Comparison of ENCODE assay signal across 20 mouse cellular contexts in genomic region chr10:108133253-108133652, GRCm38 (mm10). TPM values are rescaled to one million over a fixed set of nuclear protein-coding genes. Genes with fewer than 3 reads are reported as not detected.
DNase-seq lines count a peak whose midpoint lies in the region; ATAC-seq lines count a peak whose summit lies in the region.
"Had no signal": no experiment of that assay in that cellular context is flagged by ENCODE, and none has a peak within 500 bp of the region (broad histone marks: within the 10 kb centered on the region; RNA-seq: fewer than 3 reads in every experiment).

No protein-coding gene starts in this region.

- DNase-seq in heart, embryonic 10.5 days (ENCODE audit: low spot score) = no peak
- no peak for DNase-seq in heart, adult 9 months (ENCODE audit: low spot score in 2 of 2)
- peak; percentile 41 for DNase-seq in midbrain, embryonic 11.5 days (ENCODE audit: low spot score, missing footprints)
- DNase-seq in midbrain, embryonic 10.5 days (ENCODE audit: low spot score) = no peak
- DNase-seq in left cerebral cortex, adult 9 months (ENCODE audit: low spot score in 2 of 2) = no peak
- no peak for DNase-seq in thymus, postnatal 10 days (ENCODE audit: low spot score in 2 of 2)
- DNase-seq: adrenal gland, postnatal 36 days; cerebellum, adult 11 months; gastrocnemius, postnatal 14 days; kidney, postnatal 14 days; layer of hippocampus, postnatal 36 days; lung, adult 2 months; right cerebral cortex, adult 18-20 months; thymus, postnatal 25 days had no signal

- H3K4me2 ChIP-seq in midbrain, embryonic 11.5 days = no peak overlapping the region
- no peak overlapping the region for H3K4me2 ChIP-seq in hindbrain, embryonic 13.5 days
- no peak overlapping the region for H3K4me2 ChIP-seq in neural tube, embryonic 15.5 days
- H3K4me2 ChIP-seq: limb, embryonic 13.5 days had no signal

- H3K9me3 ChIP-seq in heart, embryonic 10.5 days = no peaks in the 10 kb centered on the region
- no peaks in the 10 kb centered on the region for H3K9me3 ChIP-seq in midbrain, embryonic 11.5 days (ENCODE audit: control insufficient read depth, low read length)
- no peaks in the 10 kb centered on the region for H3K9me3 ChIP-seq in midbrain, embryonic 10.5 days (replicated peaks)
- H3K9me3 ChIP-seq in hindbrain, embryonic 13.5 days = no peaks in the 10 kb centered on the region
- H3K9me3 ChIP-seq in neural tube, embryonic 15.5 days (replicated peaks) = no peaks in the 10 kb centered on the region
- H3K9me3 ChIP-seq: G1E; limb, embryonic 13.5 days had no signal

- peaks cover 12% of the 10 kb centered on the region for H3K4me1 ChIP-seq in heart, embryonic 10.5 days
- H3K4me1 ChIP-seq in midbrain, embryonic 11.5 days (ENCODE audit: control insufficient read depth, insufficient read depth, low read length) = no peaks in the 10 kb centered on the region
- no peaks in the 10 kb centered on the region for H3K4me1 ChIP-seq in midbrain, embryonic 10.5 days
- H3K4me1 ChIP-seq in hindbrain, embryonic 13.5 days (replicated peaks) = peaks cover 7% of the 10 kb centered on the region
- H3K4me1 ChIP-seq in neural tube, embryonic 15.5 days = no peaks in the 10 kb centered on the region
- H3K4me1 ChIP-seq: limb, embryonic 13.5 days had no signal

- no peak overlapping the region for H3K9ac ChIP-seq in midbrain, embryonic 11.5 days (ENCODE audit: low read length)
- no peak overlapping the region for H3K9ac ChIP-seq in hindbrain, embryonic 13.5 days
- H3K9ac ChIP-seq in neural tube, embryonic 15.5 days (replicated peaks) = no peak overlapping the region
- H3K9ac ChIP-seq: limb, embryonic 13.5 days had no signal

- H3K36me3 ChIP-seq in heart, embryonic 10.5 days = no peaks in the 10 kb centered on the region
- H3K36me3 ChIP-seq in midbrain, embryonic 11.5 days (ENCODE audit: control insufficient read depth, insufficient read depth, low read length) = no peaks in the 10 kb centered on the region
- no peaks in the 10 kb centered on the region for H3K36me3 ChIP-seq in midbrain, embryonic 10.5 days
- no peaks in the 10 kb centered on the region for H3K36me3 ChIP-seq in hindbrain, embryonic 13.5 days
- H3K36me3 ChIP-seq in neural tube, embryonic 15.5 days = no peaks in the 10 kb centered on the region
- H3K36me3 ChIP-seq: G1E; limb, embryonic 13.5 days had no signal

- H3K27me3 ChIP-seq in heart, embryonic 10.5 days (ENCODE audit: insufficient read depth, poor library complexity, severe bottlenecking) = no peaks in the 10 kb centered on the region
- H3K27me3 ChIP-seq in midbrain, embryonic 11.5 days (ENCODE audit: control insufficient read depth, insufficient read depth, low read length) = no peaks in the 10 kb centered on the region
- H3K27me3 ChIP-seq in midbrain, embryonic 10.5 days (ENCODE audit: low read depth, poor library complexity, severe bottlenecking) = no peaks in the 10 kb centered on the region
- H3K27me3 ChIP-seq in hindbrain, embryonic 13.5 days = no peaks in the 10 kb centered on the region
- H3K27me3 ChIP-seq in neural tube, embryonic 15.5 days (replicated peaks) = no peaks in the 10 kb centered on the region
- H3K27me3 ChIP-seq: limb, embryonic 13.5 days had no signal

- no peak for ATAC-seq in midbrain, embryonic 11.5 days (ENCODE audit: low FRiP score)
- peak; percentile 69; the same call in 1 of the 2 replicates for ATAC-seq in hindbrain, embryonic 13.5 days (ENCODE audit: low FRiP score)
- peak; percentile 62; the same call in 1 of the 2 replicates for ATAC-seq in neural tube, embryonic 15.5 days (ENCODE audit: low FRiP score)
- ATAC-seq: intestine, embryonic 16.5 days had no signal

- WGBS in heart, embryonic 10.5 days = 85% methylated on average over 6 of the region's 6 CpGs
- 96% methylated on average over 6 of the region's 6 CpGs for WGBS in midbrain, embryonic 11.5 days
- 91% methylated on average over 6 of the region's 6 CpGs for WGBS in midbrain, embryonic 10.5 days
- 81% methylated on average over 6 of the region's 6 CpGs for WGBS in hindbrain, embryonic 13.5 days
- WGBS in neural tube, embryonic 15.5 days = 79% methylated on average over 6 of the region's 6 CpGs

- peak overlapping the region; percentile 67 for H3K27ac ChIP-seq in heart, embryonic 10.5 days
- no peak overlapping the region for H3K27ac ChIP-seq in midbrain, embryonic 11.5 days (ENCODE audit: low read depth, low read length)
- H3K27ac ChIP-seq in midbrain, embryonic 10.5 days (replicated peaks) = no peak overlapping the region
- peak overlapping the region; percentile 44; the same call in 1 of the 2 replicates for H3K27ac ChIP-seq in hindbrain, embryonic 13.5 days
- peak overlapping the region; percentile 45; the same call in 1 of the 2 replicates for H3K27ac ChIP-seq in neural tube, embryonic 15.5 days (replicated peaks)
- H3K27ac ChIP-seq: limb, embryonic 13.5 days had no signal

- no peak overlapping the region for H3K4me3 ChIP-seq in heart, embryonic 10.5 days
- H3K4me3 ChIP-seq in midbrain, embryonic 11.5 days (ENCODE audit: low read depth, low read length) = no peak overlapping the region
- no peak overlapping the region for H3K4me3 ChIP-seq in midbrain, embryonic 10.5 days
- H3K4me3 ChIP-seq in hindbrain, embryonic 13.5 days = no peak overlapping the region
- no peak overlapping the region for H3K4me3 ChIP-seq in neural tube, embryonic 15.5 days (replicated peaks)
- H3K4me3 ChIP-seq: erythroblast, embryonic 14.5 days; limb, embryonic 13.5 days had no signal

RNA-seq across cellular contexts. Expression of gene Ppp1r12a, which starts 28.7 kb away (rescaled TPM):
- polyA plus RNA-seq in heart, embryonic 10.5 days (2016; fragmentation: Nextera tagmentation; extraction: Ambion mirVana) = 110 and 112 TPM in 2 replicates
- 78.6 and 82.4 TPM in 2 replicates for polyA plus RNA-seq in midbrain, embryonic 11.5 days (2014; fragmentation: Nextera tagmentation; extraction: Ambion mirVana)
- 70.7 and 80.6 TPM in 2 replicates for polyA plus RNA-seq in midbrain, embryonic 10.5 days (2016; fragmentation: Nextera tagmentation; extraction: Ambion mirVana)
- 80.6 and 81.7 TPM in 2 replicates for polyA plus RNA-seq in hindbrain, embryonic 13.5 days (2015; fragmentation: Nextera tagmentation; extraction: Ambion mirVana)
- polyA plus RNA-seq in neural tube, embryonic 15.5 days (2015; fragmentation: Nextera tagmentation; extraction: Ambion mirVana) = 63.4 and 73.3 TPM in 2 replicates

Comparison
In these comparisons a context has a peak if more than half of its experiments do, and no peak if none do; other contexts are left out.
1. H3K27ac ChIP-seq: peak in heart, embryonic 10.5 days (single experiment), hindbrain, embryonic 13.5 days (single experiment) and neural tube, embryonic 15.5 days (single experiment); none in midbrain, embryonic 11.5 days (single experiment) and midbrain, embryonic 10.5 days (single experiment).